Mouse (Mus musculus) CH12.LX (cell line): ENCODE measurements at regions not wholly inside any gene's neighbourhood (a gene's known extent, or its start where the extent isn't known, plus 50 kb on each side); places are given as distances from the start of the nearest gene placed in this dataset.
A peak's percentile ranks its signal among the peaks of the same experiment; 100 is the strongest.

Experiments used
- DNase-seq: peaks from one replicate; pipeline ENCODE4 v3.0.0-alpha.2; 2013; ENCODE audit errors: extremely low read depth
- H3K27ac ChIP-seq: 2 replicates; pipeline ENCODE4 v1.5.1; 2012; ENCODE audit warnings: low read depth, mild to moderate bottlenecking, control low read depth, moderate library complexity; ENCODE audit not compliant: insufficient read depth
- H3K27me3 ChIP-seq: replicated peaks from 2 replicates; pipeline ENCODE3; 2012; ENCODE audit warnings: inconsistent platforms
- H3K36me3 ChIP-seq, 2 experiments: replicated peaks in 1 of 2; 2 replicates each; pipeline versions ENCODE3 to v1.6.1; 2012; ENCODE audit warnings: inconsistent platforms in 1 of 2, low read length in 1 of 2, mild to moderate bottlenecking in 1 of 2, mixed read lengths in 1 of 2, moderate library complexity in 1 of 2; ENCODE audit not compliant: control insufficient read depth in 1 of 2, insufficient read depth in 1 of 2
- H3K4me1 ChIP-seq, 2 experiments: 2 replicates each; pipeline ENCODE4 v1.6.1; 2012; ENCODE audit warnings: inconsistent platforms in 1 of 2, moderate library complexity in 1 of 2; ENCODE audit not compliant: insufficient read depth in 2 of 2, control insufficient read depth in 1 of 2
- H3K4me2 ChIP-seq: 2 replicates; pipeline ENCODE4 v1.6.1; 2012; ENCODE audit warnings: low read depth, mild to moderate bottlenecking, control low read depth; ENCODE audit not compliant: poor library complexity, insufficient read depth, severe bottlenecking
- H3K4me3 ChIP-seq, 3 experiments: fragments of 150-350 bp in 1 of 3; sonication (generic) in 1 of 3; replicated peaks in 1 of 3; 2 replicates each; pipeline versions ENCODE3 to v1.5.1; 2011 to 2012; ENCODE audit warnings: low read depth in 2 of 3, low read length in 2 of 3, mild to moderate bottlenecking in 2 of 3, moderate library complexity in 2 of 3, control low read depth in 1 of 3, improper control_type of control experiment in 1 of 3, inconsistent platforms in 1 of 3, mixed read lengths in 1 of 3; ENCODE audit not compliant: poor library complexity in 1 of 3
- H3K79me2 ChIP-seq: replicated peaks from 2 replicates; pipeline ENCODE4 v1.6.1; 2012; ENCODE audit warnings: mild to moderate bottlenecking, moderate library complexity; ENCODE audit not compliant: control insufficient read depth, poor library complexity, insufficient read depth, severe bottlenecking; ENCODE audit errors: extremely low read depth
- H3K9ac ChIP-seq: 2 replicates; pipeline ENCODE4 v1.6.1; 2012; ENCODE audit warnings: low read depth, mild to moderate bottlenecking, control low read depth, moderate library complexity; ENCODE audit not compliant: insufficient read depth
- H3K9me3 ChIP-seq: replicated peaks from 2 replicates; pipeline ENCODE3; 2012; ENCODE audit warnings: low read length, inconsistent platforms, mixed read lengths
- CHD2 ChIP-seq: IDR thresholded peaks from 2 replicates; pipeline ENCODE4 v1.6.1; 2011; ENCODE audit warnings: low read length, improper control_type of control experiment
- CTCF ChIP-seq, 2 experiments: IDR thresholded peaks in 1 of 2; conservative IDR thresholded peaks in 1 of 2; 2 replicates each; pipeline ENCODE4 v1.5.1; 2011 to 2012; ENCODE audit warnings: low read depth in 2 of 2, low read length in 2 of 2, improper control_type of control experiment in 1 of 2, inconsistent platforms in 1 of 2, mild to moderate bottlenecking in 1 of 2, moderate library complexity in 1 of 2
- EP300 ChIP-seq: IDR thresholded peaks from 2 replicates; pipeline ENCODE4 v1.6.1; 2011; ENCODE audit warnings: low read length, improper control_type of control experiment
- GABPA ChIP-seq: IDR thresholded peaks from 2 replicates; pipeline ENCODE4 v1.6.1; 2012; ENCODE audit warnings: low read depth, low read length, improper control_type of control experiment, inconsistent platforms; ENCODE audit not compliant: insufficient replicate concordance
- IRF4 ChIP-seq: IDR thresholded peaks from 2 replicates; pipeline ENCODE4 v1.6.1; 2014; ENCODE audit warnings: low read depth, mild to moderate bottlenecking, inconsistent platforms, low read length, improper control_type of control experiment
- JUN ChIP-seq: IDR thresholded peaks from 2 replicates; pipeline ENCODE4 v1.6.1; 2011; ENCODE audit warnings: low read depth, mild to moderate bottlenecking, low read length, improper control_type of control experiment, moderate library complexity; ENCODE audit not compliant: insufficient read depth
- MAFK ChIP-seq: IDR thresholded peaks from 2 replicates; pipeline ENCODE4 v1.6.1; 2011; ENCODE audit warnings: low read length, improper control_type of control experiment; ENCODE audit not compliant: insufficient replicate concordance
- NELFE ChIP-seq: IDR thresholded peaks from 2 replicates; pipeline ENCODE4 v1.6.1; 2011; ENCODE audit warnings: low read depth, low read length, improper control_type of control experiment
- NRF1 ChIP-seq: IDR thresholded peaks from 2 replicates; pipeline ENCODE4 v1.6.1; 2014; ENCODE audit warnings: low read depth, mild to moderate bottlenecking, inconsistent platforms, low read length, improper control_type of control experiment, moderate library complexity
- POLR2A ChIP-seq: IDR thresholded peaks from 2 replicates; pipeline ENCODE4 v1.6.1; 2011; ENCODE audit warnings: low read depth, mild to moderate bottlenecking, improper control_type of control experiment, low read length
- POLR2AphosphoS2 ChIP-seq: IDR thresholded peaks from 2 replicates; pipeline ENCODE4 v1.6.1; 2011; ENCODE audit warnings: low read depth, low read length, improper control_type of control experiment
- SMC3 ChIP-seq: IDR thresholded peaks from 2 replicates; pipeline ENCODE4 v1.6.1; 2011; ENCODE audit warnings: low read depth, low read length, improper control_type of control experiment
- USF1 ChIP-seq: IDR thresholded peaks from 2 replicates; pipeline ENCODE4 v1.6.1; 2014; ENCODE audit warnings: low read depth, mild to moderate bottlenecking, inconsistent platforms, low read length, improper control_type of control experiment
- ZC3H11A ChIP-seq: IDR thresholded peaks from 2 replicates; pipeline ENCODE4 v1.6.1; 2012; ENCODE audit warnings: low read depth, mild to moderate bottlenecking, inconsistent platforms, low read length, improper control_type of control experiment
- ZMIZ1 ChIP-seq: IDR thresholded peaks from 2 replicates; pipeline ENCODE4 v1.6.1; 2012; ENCODE audit warnings: low read depth, mild to moderate bottlenecking, inconsistent platforms, low read length, improper control_type of control experiment
- ZNF384 ChIP-seq: IDR thresholded peaks from 2 replicates; pipeline ENCODE4 v1.6.1; 2012; ENCODE audit warnings: low read depth, low read length, improper control_type of control experiment, inconsistent platforms
- dilution Hi-C: fragments of 300-500 bp; cut with MboI; formaldehyde crosslinking; loops from 2 replicates; pipeline ENCODE4 v1.14.3; 2020; ENCODE audit warnings: low sequenced_read_pairs; ENCODE audit not compliant: extremely low pct_unique_long_range_greater_than_20kb, extremely low pct_ligation_motif_present
- in situ Hi-C: fragments of 300-500 bp; cut with MboI; formaldehyde crosslinking; loops from 3 replicates; pipeline ENCODE4 v1.14.3; 2019; ENCODE audit warnings: low sequenced_read_pairs, low pct_ligation_motif_present, low pct_unique_long_range_greater_than_20kb, mixed read lengths

DNA sequence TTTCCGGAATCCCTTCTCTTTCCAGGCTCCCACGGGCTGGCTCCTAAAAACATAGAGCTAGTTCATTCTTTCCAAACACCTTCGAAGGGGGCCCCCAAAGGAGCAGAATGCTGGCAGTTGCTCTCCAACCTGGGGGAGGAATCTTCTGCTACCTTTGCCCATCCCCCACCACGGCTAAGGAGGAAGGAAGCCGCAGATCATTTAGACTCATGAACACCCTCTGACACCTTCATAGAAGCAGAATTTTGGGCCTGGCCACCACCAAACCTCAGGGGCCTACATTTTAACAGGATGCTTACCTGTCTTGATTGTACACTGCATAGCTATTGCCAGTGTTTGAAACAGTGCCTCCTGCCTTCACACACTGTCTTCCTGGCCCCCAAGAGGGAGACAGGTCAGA is 369.3 kb upstream of the Jarid2 start:
- Histone ChIP-seq H3K4me2 (no peak overlapping the region), H3K79me2 (no peaks in the 10 kb centered on the region), H3K27me3 (peaks cover 1% of the 10 kb centered on the region), H3K36me3 (no peaks in the 10 kb centered on the region), H3K27ac (no peak overlapping the region), H3K4me1 (peaks cover 1 to 43% of the 10 kb centered on the region in 2 experiments), H3K4me3 (no peak overlapping the region), H3K9ac (no peak overlapping the region), H3K9me3 (no peaks in the 10 kb centered on the region)
- dilution Hi-C loops (no loop called here), in situ Hi-C loops (no loop called here)
- TF ChIP-seq CHD2 (no peak), POLR2A (no peak)
- no peak for DNase-seq

DNA sequence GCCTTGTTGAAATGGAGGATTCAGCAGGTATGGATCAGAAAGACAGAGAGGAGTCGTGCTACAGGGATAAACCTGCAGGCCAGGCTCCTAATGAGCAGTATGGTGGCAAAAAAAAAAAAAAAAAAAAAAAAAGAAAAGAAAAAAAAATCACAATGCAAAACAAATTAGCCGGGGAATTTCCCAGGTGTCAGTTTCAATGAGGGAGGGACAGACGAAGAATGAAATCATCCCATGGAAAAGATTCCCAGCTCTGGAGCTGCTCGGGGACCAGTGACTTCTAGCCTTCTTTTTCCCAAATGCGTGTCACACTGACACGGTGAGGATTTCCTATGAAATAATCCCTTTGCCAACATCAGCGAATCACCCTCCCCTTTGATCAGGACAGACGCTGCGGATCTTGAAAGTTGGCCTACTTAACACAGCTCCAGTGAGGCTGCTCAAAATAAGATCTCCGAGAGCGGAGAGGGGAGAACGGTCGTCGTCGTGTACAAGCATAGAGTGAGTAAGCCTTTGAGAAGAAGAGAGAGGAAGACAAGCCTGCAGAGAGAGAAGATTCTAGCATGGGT is 368.5 kb upstream of the Jarid2 start:
- Histone ChIP-seq H3K79me2 (no peaks in the 10 kb centered on the region), H3K9ac (no peak overlapping the region), H3K27me3 (peaks cover 1% of the 10 kb centered on the region), H3K4me2 (peak overlapping the region; percentile 58), H3K4me3 (no peak overlapping the region), H3K27ac (no peak overlapping the region), H3K36me3 (no peaks in the 10 kb centered on the region), H3K9me3 (no peaks in the 10 kb centered on the region), H3K4me1 (peaks cover 0 to 45% of the 10 kb centered on the region in 2 experiments; a peak in 2 of 4 replicates)
- no peak for DNase-seq
- in situ Hi-C loops (no loop called here), dilution Hi-C loops (no loop called here)
- TF ChIP-seq ZC3H11A (no peak), IRF4 (no peak), CTCF (conservative IDR thresholded peaks at IDR 0.05 in 1 of 2, IDR thresholded peaks at IDR 0.05 in 1 of 2; ENCODE audit: low read depth in 2 of 2, low read length in 2 of 2) (no peak), ZMIZ1 (no peak), ZNF384 (peak; percentile 97), NRF1 (no peak)

DNA sequence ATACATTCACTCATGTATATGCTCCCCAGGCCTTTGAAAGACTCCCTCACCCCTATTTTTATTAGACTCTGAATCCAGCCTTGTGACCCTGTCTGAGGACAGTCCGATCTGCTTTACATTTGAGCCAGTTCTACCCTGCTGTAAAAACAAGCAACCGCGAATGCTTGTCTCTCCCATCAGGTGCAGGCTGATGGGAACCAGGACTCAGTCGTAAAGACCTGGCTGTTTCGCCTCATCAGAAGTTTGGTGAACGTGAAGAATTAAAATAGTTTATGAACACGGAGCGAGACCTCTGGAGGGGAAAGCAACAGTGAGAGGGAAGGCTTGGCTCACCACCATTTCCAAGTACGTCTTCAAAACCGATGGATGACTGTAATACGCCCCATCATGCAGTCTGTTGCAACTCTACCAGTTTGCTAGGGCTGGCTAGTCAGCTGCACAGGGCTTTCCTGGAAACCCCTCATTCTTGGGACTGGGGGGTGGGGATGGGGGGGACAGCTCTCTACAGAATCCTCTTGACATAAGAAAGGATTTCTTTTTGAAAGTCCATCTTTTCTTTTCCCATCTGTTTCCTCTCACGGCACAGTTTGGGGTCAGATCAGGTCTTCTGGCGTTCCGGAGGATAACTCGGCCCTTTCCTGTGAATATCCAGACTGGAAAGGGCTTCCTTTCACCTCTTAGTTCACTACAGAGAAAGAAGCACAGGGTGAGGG is 366.8 kb upstream of the Jarid2 start:
- Histone ChIP-seq H3K4me3 (no peak overlapping the region), H3K4me1 (peaks cover 0 to 38% of the 10 kb centered on the region in 2 experiments; a peak in 2 of 4 replicates), H3K4me2 (no peak overlapping the region), H3K27ac (no peak overlapping the region), H3K9ac (no peak overlapping the region), H3K9me3 (peaks cover 4% of the 10 kb centered on the region), H3K79me2 (no peaks in the 10 kb centered on the region), H3K36me3 (no peaks in the 10 kb centered on the region), H3K27me3 (peaks cover 1% of the 10 kb centered on the region)
- no peak for DNase-seq
- TF ChIP-seq MAFK (no peak), GABPA (no peak), POLR2AphosphoS2 (no peak), IRF4 (no peak), EP300 (no peak), USF1 (no peak), NELFE (no peak), SMC3 (no peak), JUN (no peak)
- in situ Hi-C loops (no loop called here), dilution Hi-C loops (no loop called here)
